Mouse (Mus musculus) forebrain, embryonic 10.5 days (tissue): ENCODE data around the gene Heatr5a. TPM values are rescaled to one million over a fixed set of nuclear protein-coding genes. Genes with fewer than 3 reads are reported as not detected.

Experiments
- DNase-seq: peaks from one replicate; pipeline ENCODE4 v3.0.0-alpha.2; 2017; ENCODE audit warnings: low spot score; ENCODE audit errors: extremely low spot score
- H3K27ac ChIP-seq: fragments of 300-500 bp; sonication (generic); 2 replicates; pipeline ENCODE4 v1.5.1; 2016; ENCODE audit warnings: mild to moderate bottlenecking
- H3K27me3 ChIP-seq: fragments of 300-500 bp; sonication (generic); 2 replicates; pipeline ENCODE4 v1.6.1; 2016; ENCODE audit warnings: mild to moderate bottlenecking; ENCODE audit not compliant: poor library complexity, severe bottlenecking
- H3K36me3 ChIP-seq: fragments of 300-500 bp; sonication (generic); replicated peaks from 2 replicates; pipeline ENCODE4 v1.6.1; 2016; ENCODE audit warnings: mild to moderate bottlenecking, moderate library complexity
- H3K4me1 ChIP-seq: fragments of 300-500 bp; sonication (generic); 2 replicates; pipeline ENCODE4 v1.6.1; 2016
- H3K4me3 ChIP-seq: fragments of 300-500 bp; sonication (generic); 2 replicates; pipeline ENCODE4 v1.5.1; 2016; ENCODE audit warnings: mild to moderate bottlenecking, moderate library complexity
- H3K9me3 ChIP-seq: fragments of 300-500 bp; sonication (generic); 2 replicates; pipeline ENCODE4 v1.6.1; 2016; ENCODE audit warnings: mild to moderate bottlenecking, moderate library complexity
- WGBS: fragments of 180-500 bp; shearing (Covaris S2); methylation state at CpG from one replicate; pipeline ENCODE4 v1.1.7; 2016; 5-methylcytosine and 5-hydroxymethylcytosine counted together
- polyA plus RNA-seq: library from polyadenylated mRNA; unstranded; fragments of >200 nt; fragmentation: Nextera tagmentation; extraction: Ambion mirVana; gene quantifications from 2 replicates; pipeline ENCODE4 v1.2.1, GENCODE M21; 2016

Gene Heatr5a
- polyA plus RNA-seq, 1 experiment from 2014 or later = 14.5 TPM

- no peak overlapping the region; the same call in 1 of the 2 replicates for H3K4me3 ChIP-seq
- H3K4me1 ChIP-seq = peaks cover 35% of the 10 kb centered on the region
- H3K36me3 ChIP-seq = no peaks in the 10 kb centered on the region
- WGBS = 24% methylated on average over 4 of the region's 4 CpGs
- no peaks in the 10 kb centered on the region for H3K27me3 ChIP-seq
- H3K27ac ChIP-seq = peak overlapping the region; percentile 67
- no peaks in the 10 kb centered on the region for H3K9me3 ChIP-seq
- DNase-seq = peak; percentile 47
These were observed 105.3 kb downstream of the Heatr5a start for GRCm38 (mm10) chr12:51865790-51866179.

- Histone ChIP-seq H3K4me1 (peaks cover 35% of the 10 kb centered on the region), H3K4me3 (no peak overlapping the region), H3K27me3 (no peaks in the 10 kb centered on the region), H3K36me3 (no peaks in the 10 kb centered on the region), H3K9me3 (no peaks in the 10 kb centered on the region), H3K27ac (peak overlapping the region; percentile 56)
- 64% methylated on average over 9 of the region's 9 CpGs for WGBS
- DNase-seq = no peak
These were observed 105.9 kb downstream of the Heatr5a start for GRCm38 (mm10) chr12:51865061-51865789.

DNA sequence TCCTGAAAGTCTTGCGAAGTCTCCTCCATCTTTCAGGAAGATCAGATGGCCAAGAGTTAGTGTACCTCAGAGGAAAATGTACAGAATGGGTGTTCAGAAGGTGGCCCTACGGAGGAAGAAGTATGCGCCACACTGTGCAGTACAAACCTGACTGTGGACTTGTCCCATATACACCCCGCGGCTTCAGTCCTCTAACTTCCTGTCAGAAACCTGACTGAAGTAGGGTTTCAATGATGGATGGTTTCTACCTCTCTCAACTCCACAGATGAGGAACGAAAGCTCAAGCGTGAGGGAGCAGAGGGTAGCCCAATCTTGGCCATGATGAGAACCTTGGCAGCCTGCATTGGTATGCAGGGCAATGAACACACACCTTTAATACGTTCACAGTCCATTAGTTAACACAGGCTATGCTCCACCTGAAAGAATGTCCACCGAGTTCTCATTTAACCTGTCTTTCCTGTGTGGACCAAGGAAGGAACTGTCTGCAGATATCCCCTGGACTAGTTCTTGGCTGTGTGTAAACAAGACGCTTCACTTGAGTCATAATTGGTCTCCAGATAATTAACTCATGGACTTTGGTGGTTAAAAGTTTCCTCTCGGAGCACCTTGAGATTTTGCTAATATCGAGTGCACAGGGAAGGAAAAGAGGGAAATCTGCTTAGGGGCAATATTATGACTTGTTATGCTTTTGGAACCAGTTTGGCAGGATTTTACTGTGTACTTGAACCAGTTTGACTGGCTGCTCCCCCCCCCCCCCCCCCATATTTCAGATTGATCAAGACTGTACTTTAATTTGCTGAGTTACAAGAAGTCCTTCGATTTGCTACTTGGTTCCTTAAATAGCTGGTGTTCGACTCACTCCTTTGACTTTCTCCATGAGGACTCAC lies 107.8 kb downstream of the Heatr5a start:
- 94% methylated on average over 14 of the region's 14 CpGs for WGBS
- no peak overlapping the region for H3K27ac ChIP-seq
- no peak overlapping the region for H3K4me3 ChIP-seq
- no peaks in the 10 kb centered on the region for H3K36me3 ChIP-seq
- H3K9me3 ChIP-seq = no peaks in the 10 kb centered on the region
- no peaks in the 10 kb centered on the region for H3K27me3 ChIP-seq
- peaks cover 35% of the 10 kb centered on the region for H3K4me1 ChIP-seq
- DNase-seq = no peak

DNA sequence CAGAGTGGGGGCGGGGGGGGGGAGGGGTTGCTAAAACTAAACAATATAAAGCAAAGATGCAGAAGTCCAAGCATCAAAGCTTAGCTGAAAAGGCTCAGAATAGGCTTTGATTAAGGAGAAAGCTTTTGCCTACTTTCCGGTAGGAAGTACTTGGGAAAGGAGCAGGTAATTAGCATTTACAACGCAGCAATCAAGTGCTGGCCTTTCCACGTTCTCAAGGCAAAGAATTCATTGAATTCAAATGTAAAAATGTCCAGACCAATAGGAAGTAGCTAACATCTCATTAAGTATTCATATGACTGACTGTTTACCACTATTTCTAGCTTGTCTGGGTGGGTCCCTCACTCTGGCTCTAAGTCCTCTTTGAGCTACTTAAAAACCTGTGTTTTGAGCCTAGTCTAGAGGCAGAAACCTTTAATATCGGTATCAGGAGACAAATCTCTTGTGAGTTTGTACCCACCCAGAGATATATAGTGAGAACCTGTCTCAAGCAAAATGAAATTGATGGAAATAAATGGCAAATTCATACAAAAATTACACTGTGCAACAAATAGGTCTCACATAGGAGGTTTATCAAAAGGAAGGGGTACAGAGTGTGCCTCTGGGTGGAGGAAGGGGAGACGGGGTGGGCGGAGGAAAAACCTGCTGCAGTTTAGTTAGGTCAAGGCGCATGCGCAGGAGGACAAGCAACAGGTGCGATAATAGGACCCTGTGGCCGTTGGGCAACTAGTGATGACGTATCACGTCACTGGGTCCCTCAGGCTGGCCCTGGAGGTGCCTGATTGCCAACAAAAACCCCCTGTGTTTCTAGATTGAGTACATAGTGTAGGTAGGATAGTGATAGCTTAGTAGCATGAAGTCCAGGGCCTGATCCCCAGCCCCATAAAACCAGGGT lies 112.7 kb downstream of the Heatr5a start:
- H3K27ac ChIP-seq = no peak overlapping the region
- H3K9me3 ChIP-seq = no peaks in the 10 kb centered on the region
- no peak for DNase-seq
- no peaks in the 10 kb centered on the region for H3K36me3 ChIP-seq
- no peak overlapping the region for H3K4me3 ChIP-seq
- 75% methylated on average over 13 of the region's 13 CpGs for WGBS
- H3K4me1 ChIP-seq = no peaks in the 10 kb centered on the region
- no peaks in the 10 kb centered on the region for H3K27me3 ChIP-seq

- Histone ChIP-seq H3K27ac (no peak overlapping the region), H3K9me3 (no peaks in the 10 kb centered on the region), H3K4me1 (no peaks in the 10 kb centered on the region), H3K27me3 (no peaks in the 10 kb centered on the region), H3K4me3 (no peak overlapping the region), H3K36me3 (no peaks in the 10 kb centered on the region)
- WGBS = 90% methylated on average over 8 of the region's 8 CpGs
- DNase-seq = no peak
These were observed 114.3 kb downstream of the Heatr5a start for GRCm38 (mm10) chr12:51856768-51857295.

DNA sequence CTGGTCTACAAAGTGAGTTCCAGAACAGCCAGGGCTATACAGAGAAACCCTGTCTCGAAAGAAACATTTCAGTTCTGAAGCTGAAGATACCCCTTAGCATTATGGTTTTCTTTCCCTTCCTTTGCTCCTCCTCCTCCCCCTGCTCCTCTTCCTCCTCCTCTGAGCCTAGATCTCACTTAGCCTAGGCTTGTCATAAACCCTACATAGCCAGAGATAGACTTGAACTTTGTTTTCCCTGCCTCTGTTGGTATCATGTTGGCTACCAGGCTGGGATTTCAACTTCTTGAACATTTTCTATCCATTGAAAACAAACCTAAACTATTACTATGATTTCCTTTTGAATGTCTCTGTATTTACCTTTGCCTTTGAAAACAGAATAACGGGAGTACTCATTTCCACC lies 115.2 kb downstream of the Heatr5a start:
- Histone ChIP-seq H3K27me3 (no peaks in the 10 kb centered on the region), H3K4me1 (no peaks in the 10 kb centered on the region), H3K36me3 (no peaks in the 10 kb centered on the region), H3K4me3 (no peak overlapping the region), H3K27ac (no peak overlapping the region), H3K9me3 (no peaks in the 10 kb centered on the region)
- DNase-seq = no peak
- 96% methylated on average over 2 of the region's 2 CpGs for WGBS

GRCm38 (mm10) chr12:51855453-51855852 lies 115.7 kb downstream of the Heatr5a start:
- H3K4me1 ChIP-seq = no peaks in the 10 kb centered on the region
- no peaks in the 10 kb centered on the region for H3K36me3 ChIP-seq
- no peaks in the 10 kb centered on the region for H3K9me3 ChIP-seq
- H3K27me3 ChIP-seq = no peaks in the 10 kb centered on the region
- H3K4me3 ChIP-seq = no peak overlapping the region
- no peak overlapping the region for H3K27ac ChIP-seq
- WGBS = 76% methylated on average over 7 of the region's 7 CpGs
- no peak for DNase-seq

DNA sequence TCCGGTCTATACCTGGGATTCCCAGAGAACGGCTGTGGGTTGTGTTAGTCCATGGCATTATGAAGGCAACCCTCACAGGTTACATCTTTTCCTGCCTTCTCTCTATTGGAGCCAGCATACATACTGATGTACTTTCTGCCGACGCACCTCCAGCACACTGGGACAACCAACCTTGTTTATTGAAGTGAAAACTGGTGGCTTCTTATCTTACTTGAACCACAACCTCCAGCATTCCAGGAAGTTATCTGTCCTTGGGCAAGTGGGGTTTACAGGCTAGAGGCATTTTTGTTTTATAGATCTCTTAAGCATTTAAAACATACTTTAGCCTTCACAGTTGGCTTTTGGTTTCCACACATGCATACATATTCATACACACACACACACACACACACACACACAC lies 119.5 kb downstream of the Heatr5a start:
- DNase-seq = no peak
- Histone ChIP-seq H3K4me1 (no peaks in the 10 kb centered on the region), H3K36me3 (no peaks in the 10 kb centered on the region), H3K9me3 (no peaks in the 10 kb centered on the region), H3K4me3 (no peak overlapping the region), H3K27ac (no peak overlapping the region), H3K27me3 (no peaks in the 10 kb centered on the region)
- 90% methylated on average over 4 of the region's 4 CpGs for WGBS

GRCm38 (mm10) chr12:51851155-51851554 lies 120.0 kb downstream of the Heatr5a start:
- Histone ChIP-seq H3K36me3 (no peaks in the 10 kb centered on the region), H3K27me3 (no peaks in the 10 kb centered on the region), H3K27ac (no peak overlapping the region), H3K4me1 (no peaks in the 10 kb centered on the region), H3K9me3 (no peaks in the 10 kb centered on the region), H3K4me3 (no peak overlapping the region)
- DNase-seq = no peak
- WGBS = 82% methylated on average over 3 of the region's 3 CpGs

DNA sequence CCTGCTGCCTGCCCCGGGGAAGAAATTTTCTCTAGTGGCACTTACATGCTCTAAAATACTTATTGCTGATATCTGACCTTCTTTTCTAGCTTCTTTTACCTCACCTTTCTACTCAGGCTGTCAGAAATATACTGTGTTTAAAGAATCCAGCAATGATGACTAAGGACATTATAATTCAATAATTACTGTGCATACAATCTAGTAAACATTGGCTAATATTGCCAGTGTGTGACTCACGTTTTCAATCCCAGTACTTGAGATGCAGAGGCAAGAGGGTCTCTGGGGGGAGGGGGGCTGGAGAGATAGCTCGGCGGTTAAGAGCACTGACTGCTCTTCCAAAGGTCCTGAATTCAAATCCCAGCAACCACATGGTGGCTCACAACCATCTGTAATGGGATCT lies 120.8 kb downstream of the Heatr5a start:
- WGBS = 89% methylated on average over 4 of the region's 4 CpGs
- H3K9me3 ChIP-seq = no peaks in the 10 kb centered on the region
- no peaks in the 10 kb centered on the region for H3K27me3 ChIP-seq
- no peaks in the 10 kb centered on the region for H3K4me1 ChIP-seq
- no peak for DNase-seq
- no peak overlapping the region for H3K27ac ChIP-seq
- H3K36me3 ChIP-seq = no peaks in the 10 kb centered on the region
- no peak overlapping the region for H3K4me3 ChIP-seq

DNA sequence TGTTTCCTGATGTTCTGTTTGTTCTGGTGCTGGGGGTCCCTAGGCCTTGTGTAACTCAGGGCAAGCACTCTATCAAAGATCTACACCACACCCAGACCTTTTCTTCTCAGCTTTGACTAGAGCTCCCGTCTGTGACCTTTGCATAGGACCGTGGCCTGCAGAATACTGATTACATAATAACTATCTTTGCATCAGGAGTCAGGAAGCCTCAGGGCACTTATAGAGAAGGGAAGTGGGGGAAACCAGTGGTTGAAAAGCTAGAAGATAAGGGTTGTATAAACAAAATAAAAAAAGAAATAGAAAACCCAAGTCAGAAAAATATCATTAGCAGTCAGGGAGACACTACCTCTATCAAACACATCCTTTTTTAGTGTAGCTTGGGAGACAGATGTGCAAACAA lies 121.2 kb downstream of the Heatr5a start:
- no peaks in the 10 kb centered on the region for H3K27me3 ChIP-seq
- DNase-seq = no peak
- H3K4me1 ChIP-seq = peaks cover 3% of the 10 kb centered on the region; the same call in 1 of the 2 replicates
- no peaks in the 10 kb centered on the region for H3K36me3 ChIP-seq
- H3K4me3 ChIP-seq = no peak overlapping the region
- H3K27ac ChIP-seq = no peak overlapping the region
- no peaks in the 10 kb centered on the region for H3K9me3 ChIP-seq
- WGBS = 96% methylated on average over 2 of the region's 2 CpGs

- no peak overlapping the region for H3K4me3 ChIP-seq
- 90% methylated on average over 9 of the region's 9 CpGs for WGBS
These were observed 123.0 kb downstream of the Heatr5a start for GRCm38 (mm10) chr12:51847953-51848680.

More at GRCm38 (mm10) chr12:51847953-51848680, 123.0 kb downstream of the Heatr5a start:
- H3K4me1 ChIP-seq = peaks cover 20% of the 10 kb centered on the region
- no peaks in the 10 kb centered on the region for H3K9me3 ChIP-seq
- H3K36me3 ChIP-seq = no peaks in the 10 kb centered on the region
- no peak overlapping the region for H3K27ac ChIP-seq
- peaks cover 8% of the 10 kb centered on the region for H3K27me3 ChIP-seq
- DNase-seq = no peak
